Mouse (Mus musculus): ENCODE results near the gene Uimc1.
"Not testable (repeated sequence)": the region's sequence is repeated elsewhere in the genome, so short reads cannot be mapped to it uniquely, and the experiment has no call there.

Uimc1 gene

GRCm38 (mm10) chr13:55099726-55100478 is at the start of gene Uimc1:
Gene Uimc1 (minus strand): TSS chr13:55100300.
- in situ Hi-C loops (cut with MboI; ENCODE audit: unreplicated experiment in 2 of 2): no loop called here

DNA sequence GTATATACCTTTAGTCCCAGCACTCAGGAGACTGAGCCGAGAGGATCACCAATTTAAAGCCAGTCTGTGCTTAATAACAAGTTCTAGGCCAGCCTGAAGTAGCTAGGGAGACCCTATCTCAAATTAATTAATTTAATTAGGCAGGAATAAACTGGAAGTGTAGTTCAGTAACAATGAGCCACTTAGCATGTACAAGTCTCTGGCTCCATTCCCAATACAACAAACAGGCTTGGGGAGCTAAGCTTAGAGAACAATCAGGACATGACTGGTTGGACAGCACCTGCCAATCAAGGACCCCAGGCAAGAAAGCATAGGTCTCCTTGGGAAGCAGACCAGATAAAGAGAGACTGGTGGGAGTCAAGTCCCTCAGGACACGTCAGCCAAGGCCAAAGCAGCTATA is 40.2 kb upstream of the Uimc1 start:
- in situ Hi-C loops (cut with MboI; ENCODE audit: unreplicated experiment in 2 of 2): no loop called here

- in situ Hi-C loops (cut with MboI; ENCODE audit: unreplicated experiment in 2 of 2): no loop called here
These were observed 35.3 kb upstream of the Uimc1 start for GRCm38 (mm10) chr13:55135382-55135781.

DNA sequence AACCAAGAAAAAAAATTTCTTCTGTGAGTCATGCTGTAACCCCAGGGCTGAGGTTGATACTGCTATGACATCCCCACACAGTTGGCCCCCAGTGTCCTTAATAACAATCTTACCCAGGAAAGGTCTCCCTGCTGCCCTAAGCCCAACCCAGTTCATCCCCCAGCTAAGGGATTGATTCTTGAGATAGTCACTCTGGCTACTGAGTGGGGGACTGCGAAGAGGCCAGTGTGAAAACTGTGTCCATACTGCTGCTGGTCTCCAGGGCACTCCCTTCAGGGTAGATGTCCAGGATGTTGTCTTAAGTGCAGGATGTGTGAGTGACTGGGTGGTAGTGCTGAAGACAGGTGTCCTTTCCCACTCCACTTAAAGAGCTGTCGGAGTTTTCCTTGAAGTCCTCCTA is 33.3 kb upstream of the Uimc1 start, which contains the start of gene Gm17617:
Gene Gm17617, minus strand, starts transcription at position 101 of the 400 bp plus-strand sequence.
- in situ Hi-C loops (cut with MboI; ENCODE audit: unreplicated experiment in 2 of 2): no loop called here

- in situ Hi-C loops (cut with MboI; ENCODE audit: unreplicated experiment in 2 of 2): no loop called here
These were observed 24.8 kb upstream of the Uimc1 start for GRCm38 (mm10) chr13:55124903-55125302.

- in situ Hi-C loops (cut with MboI; ENCODE audit: unreplicated experiment in 2 of 2): no loop called here
These were observed 14.3 kb upstream of the Uimc1 start for GRCm38 (mm10) chr13:55114375-55114774.

DNA sequence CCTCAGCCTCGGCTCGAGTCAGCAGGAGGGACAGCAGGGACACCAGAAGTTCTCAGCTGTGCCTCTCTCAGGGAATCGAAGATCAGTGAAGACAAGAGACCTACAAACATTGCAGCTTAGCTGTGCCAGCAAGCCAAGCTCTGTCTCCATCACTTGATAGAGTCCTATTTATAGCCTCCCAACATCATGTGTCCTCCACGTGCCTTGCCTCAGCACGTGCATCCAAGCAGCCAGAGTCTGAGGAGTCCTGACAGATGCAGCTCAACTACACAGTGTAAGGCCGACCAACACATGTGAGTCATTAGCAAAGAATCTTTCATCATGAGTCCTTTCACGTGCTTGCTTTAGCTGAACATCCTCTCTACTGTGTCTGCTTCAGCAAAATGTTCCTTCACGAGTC is 7.6 kb upstream of the Uimc1 start:
- in situ Hi-C loops (cut with MboI; ENCODE audit: unreplicated experiment in 2 of 2): no loop called here

GRCm38 (mm10) chr13:55107116-55107515 is 7.0 kb upstream of the Uimc1 start:
- in situ Hi-C loops (cut with MboI; ENCODE audit: unreplicated experiment in 2 of 2): no loop called here

- in situ Hi-C loops (cut with MboI; ENCODE audit: unreplicated experiment in 2 of 2): no loop called here
These were observed 6.0 kb upstream of the Uimc1 start for GRCm38 (mm10) chr13:55105953-55106691.

DNA sequence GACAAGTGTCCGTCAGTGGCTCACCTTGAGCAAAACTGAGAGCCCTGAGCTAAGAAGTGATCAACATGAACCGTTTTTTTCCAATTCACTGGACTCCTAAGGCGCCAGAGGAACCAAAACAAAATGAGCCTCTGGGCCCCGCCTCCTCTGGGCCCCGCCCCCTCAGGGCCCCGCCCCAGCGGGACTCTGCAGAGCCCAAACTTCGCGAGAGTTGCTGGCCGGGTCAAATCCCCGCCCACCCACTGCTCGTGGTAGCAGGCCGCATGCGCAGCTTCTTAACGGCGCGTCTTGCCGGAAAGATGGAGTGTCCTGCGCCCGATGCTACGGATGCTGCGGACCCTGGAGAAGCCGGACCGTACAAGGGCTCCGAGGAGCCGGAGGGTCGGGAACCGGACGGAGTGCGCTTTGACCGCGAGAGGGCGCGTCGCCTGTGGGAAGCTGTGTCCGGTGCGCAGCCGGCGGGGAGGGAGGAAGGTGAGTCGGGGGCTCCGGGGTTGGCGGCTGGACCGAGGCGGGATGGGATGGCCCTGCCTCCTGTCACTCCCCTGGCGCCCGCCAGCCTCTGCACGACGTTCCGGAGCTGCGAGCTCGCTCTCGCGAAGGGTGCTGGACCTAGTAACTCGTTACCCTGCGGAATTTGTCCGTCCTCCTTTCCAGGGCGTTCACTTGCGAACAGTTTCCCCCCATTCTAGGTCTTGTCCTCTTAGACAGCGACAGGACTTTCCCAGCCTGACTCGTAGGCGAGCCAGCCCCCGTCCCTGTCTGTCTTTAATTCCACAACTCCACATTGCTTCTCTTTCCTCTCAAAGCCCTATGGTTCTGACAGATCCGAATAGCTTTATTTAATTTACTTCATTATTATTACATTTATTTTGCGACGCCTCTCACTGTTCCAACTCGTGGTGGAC is 5.2 kb upstream of the Uimc1 start, which contains the start of gene Zfp346:
Gene Zfp346, plus strand, starts transcription at position 267 of the 908 bp plus-strand sequence.
- in situ Hi-C loops (cut with MboI; ENCODE audit: unreplicated experiment in 2 of 2): no loop called here

DNA sequence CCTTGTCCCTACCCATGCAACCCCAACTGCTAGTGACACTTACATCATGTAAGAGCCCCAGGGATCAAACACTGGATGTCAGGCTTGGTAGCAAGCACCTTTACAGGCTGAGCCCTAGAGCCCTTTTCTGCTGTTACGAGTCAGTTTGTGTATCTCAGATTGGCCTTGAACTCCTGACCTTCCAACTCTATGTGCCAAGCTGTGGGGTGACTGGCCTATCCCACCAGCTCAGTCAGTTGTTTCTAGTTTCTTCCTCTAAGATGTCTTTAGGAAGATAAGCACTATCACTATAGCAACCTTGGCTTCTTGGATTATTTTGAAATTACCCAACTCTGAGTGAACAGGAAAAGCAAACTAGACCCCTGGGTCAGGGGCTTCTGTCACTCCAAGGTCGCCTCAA is 3.3 kb upstream of the Uimc1 start:
- in situ Hi-C loops (cut with MboI; ENCODE audit: unreplicated experiment in 2 of 2): no loop called here

GRCm38 (mm10) chr13:55102366-55102765 is 2.3 kb upstream of the Uimc1 start:
- in situ Hi-C loops (cut with MboI; ENCODE audit: unreplicated experiment in 2 of 2): no loop called here

DNA sequence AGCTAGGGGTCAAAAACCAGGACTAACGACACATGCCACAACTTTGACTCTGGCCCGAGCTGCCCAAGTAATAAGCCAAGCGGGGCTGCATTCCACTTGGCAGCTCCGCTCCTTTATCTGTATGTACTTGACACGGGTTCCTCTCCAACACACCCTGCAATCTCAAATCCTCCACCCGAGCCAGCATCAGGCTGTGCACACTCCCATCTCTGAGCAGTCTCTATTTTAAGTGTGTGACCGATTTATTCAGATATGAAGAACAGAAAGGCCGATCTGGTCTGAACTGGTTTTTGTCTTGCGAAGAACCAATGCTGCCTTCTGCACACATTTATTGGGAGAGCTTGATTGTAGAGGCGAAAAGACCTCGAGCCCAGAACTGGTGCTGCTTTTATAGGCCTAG is 1.5 kb upstream of the Uimc1 start:
- in situ Hi-C loops (cut with MboI; ENCODE audit: unreplicated experiment in 2 of 2): no loop called here

DNA sequence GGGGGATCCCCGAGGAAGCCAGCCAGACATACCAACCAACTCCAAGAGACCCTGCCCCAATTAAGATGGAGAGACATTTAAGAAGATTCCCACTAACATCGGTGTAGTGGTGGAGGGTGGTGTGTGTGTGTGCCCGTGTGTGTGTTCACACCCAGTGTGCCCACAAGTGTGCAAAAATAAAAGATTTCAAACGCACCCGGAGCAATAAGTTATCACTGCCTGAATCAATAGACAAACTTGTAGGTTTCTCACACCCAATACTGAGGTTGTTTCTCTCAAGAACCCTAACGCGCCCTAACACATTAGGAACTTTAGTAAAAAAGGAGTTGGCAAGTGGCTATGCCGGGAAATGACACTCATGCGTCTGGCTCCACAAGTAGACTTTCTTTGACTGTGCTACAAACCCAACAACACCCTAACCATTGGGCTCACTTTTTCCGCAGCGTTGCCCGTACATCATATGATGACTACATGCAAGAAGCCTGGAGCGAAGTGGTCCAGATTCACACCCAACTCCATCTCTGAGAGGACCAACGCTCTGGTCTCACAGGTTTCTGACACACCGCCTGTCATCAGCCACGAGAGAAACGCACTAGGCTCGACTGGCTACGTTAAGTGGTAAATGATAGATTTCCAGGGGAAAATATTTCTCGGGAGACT is 904 bp downstream of the Uimc1 start:
- in situ Hi-C loops (cut with MboI; ENCODE audit: unreplicated experiment in 2 of 2): no loop called here

DNA sequence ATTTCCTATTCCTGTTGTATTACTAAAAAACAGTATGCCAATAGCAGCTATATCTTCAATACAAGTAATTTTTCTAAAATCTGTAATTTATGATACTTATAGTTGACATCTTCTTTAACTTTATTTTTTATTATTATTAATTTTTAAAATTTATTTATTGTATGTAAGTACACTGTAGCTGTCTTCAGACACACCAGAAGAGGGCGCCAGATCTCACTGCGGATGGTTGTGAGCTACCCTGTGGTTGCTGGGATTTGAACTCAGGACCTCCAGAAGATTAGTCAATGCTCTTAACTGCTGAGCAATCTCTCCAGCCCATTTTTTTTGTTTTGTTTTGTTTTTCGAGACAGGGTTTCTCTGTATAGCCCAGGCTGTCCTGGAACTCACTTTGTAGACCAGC is 2.3 kb downstream of the Uimc1 start:
- in situ Hi-C loops (cut with MboI; ENCODE audit: unreplicated experiment in 2 of 2): not testable (repeated sequence)

DNA sequence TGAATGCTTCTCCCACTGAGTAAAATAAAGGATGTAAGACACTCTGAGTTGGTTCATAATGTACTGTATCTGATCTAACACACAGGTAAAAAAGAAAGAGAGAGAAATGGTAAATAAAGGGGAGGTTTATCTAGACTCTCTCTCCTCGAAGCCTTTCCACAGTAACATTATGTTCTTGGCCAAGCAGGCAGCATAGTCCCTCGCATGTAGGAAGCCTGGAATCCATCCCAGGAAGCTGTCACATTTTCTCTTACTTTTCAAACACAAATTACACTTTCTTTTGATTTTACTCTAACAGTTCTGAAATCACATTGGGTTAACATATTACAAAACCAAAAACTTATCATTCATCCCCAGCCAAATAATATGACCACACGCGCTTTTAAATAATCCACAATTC is 7.5 kb downstream of the Uimc1 start:
- in situ Hi-C loops (cut with MboI; ENCODE audit: unreplicated experiment in 2 of 2): no loop called here

DNA sequence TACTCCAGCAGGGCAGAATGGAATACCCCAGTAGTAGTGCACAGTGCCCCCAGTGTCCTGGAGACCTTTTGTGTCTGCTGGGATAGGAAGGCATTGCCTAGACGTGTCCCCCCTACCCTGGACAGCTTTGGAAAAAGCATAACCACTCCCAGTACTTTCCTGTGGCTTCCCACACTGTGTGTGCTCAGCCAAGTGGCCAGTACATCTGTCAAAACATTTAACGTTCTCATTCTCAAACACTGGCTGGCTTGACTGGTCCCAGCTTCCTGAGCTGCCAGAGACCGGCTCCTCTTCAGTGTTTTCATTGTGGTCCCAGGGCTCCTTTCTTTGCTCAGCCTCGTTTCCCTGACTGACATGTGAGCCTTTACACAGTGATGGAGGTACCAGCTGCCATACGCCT is 24.5 kb downstream of the Uimc1 start:
- in situ Hi-C loops (cut with MboI; ENCODE audit: unreplicated experiment in 2 of 2): loop anchor here in 1 of 2 experiments (5.0 kb wide), 1 partner anchor 278 kb away; no protein-coding TSS in a partner anchor

- in situ Hi-C loops (cut with MboI; ENCODE audit: unreplicated experiment in 2 of 2): loop anchor here in 1 of 2 experiments (5.0 kb wide), 1 partner anchor 269 kb away; no protein-coding TSS in a partner anchor
These were observed 28.8 kb downstream of the Uimc1 start for GRCm38 (mm10) chr13:55071322-55071721.

GRCm38 (mm10) chr13:55069719-55070118 is 30.4 kb downstream of the Uimc1 start:
- in situ Hi-C loops (cut with MboI; ENCODE audit: unreplicated experiment in 2 of 2): loop anchor here in 1 of 2 experiments (5.0 kb wide), 1 partner anchor 267 kb away; no protein-coding TSS in a partner anchor

GRCm38 (mm10) chr13:55063276-55063675 is 36.8 kb downstream of the Uimc1 start:
- in situ Hi-C loops (cut with MboI; ENCODE audit: unreplicated experiment in 2 of 2): no loop called here
